Mouse (Mus musculus) layer of hippocampus, adult 11-12 months (tissue): ENCODE measurements around the gene Mdp1.

Experiments
- DNase-seq: peaks from one replicate; pipeline ENCODE4 v3.0.0; 2022; ENCODE audit warnings: low spot score

Mdp1 gene

GRCm38 (mm10) chr14:55643060-55643907 is 17.0 kb downstream of the Mdp1 start, which contains the start of gene Tm9sf1:
TSS of gene Tm9sf1 (minus strand) at chr14:55643806.
- DNase-seq = peak; percentile 85

- no peak for DNase-seq
Observed at GRCm38 (mm10) chr14:55642679-55643059, 17.6 kb downstream of the Mdp1 start.

- no peak for DNase-seq
Observed at GRCm38 (mm10) chr14:55641291-55641690, 19.0 kb downstream of the Mdp1 start.

GRCm38 (mm10) chr14:55640816-55641215 is 19.5 kb downstream of the Mdp1 start:
- no peak for DNase-seq

- DNase-seq = no peak
Observed at GRCm38 (mm10) chr14:55637795-55638194, 22.5 kb downstream of the Mdp1 start, which contains the start of gene Gm49378. TSS of gene Gm49378 (minus strand) at chr14:55637895.

GRCm38 (mm10) chr14:55635523-55636007 is 24.7 kb downstream of the Mdp1 start, which contains the start of gene Ipo4:
TSS of gene Ipo4 (minus strand) at chr14:55635957.
- peak; percentile 90 for DNase-seq

GRCm38 (mm10) chr14:55634874-55635522 is 25.3 kb downstream of the Mdp1 start:
- no peak for DNase-seq

GRCm38 (mm10) chr14:55629312-55629711 is 31.0 kb downstream of the Mdp1 start:
- peak; percentile 66 for DNase-seq

GRCm38 (mm10) chr14:55628077-55628827 is 32.1 kb downstream of the Mdp1 start:
- DNase-seq = no peak

- no peak for DNase-seq
Observed at GRCm38 (mm10) chr14:55618486-55619195, 41.7 kb downstream of the Mdp1 start.

- no peak for DNase-seq
Observed at GRCm38 (mm10) chr14:55617822-55618221, 42.5 kb downstream of the Mdp1 start, which contains the start of gene Rec8. TSS of gene Rec8 (plus strand) at chr14:55618037.

GRCm38 (mm10) chr14:55616844-55617243 is 43.5 kb downstream of the Mdp1 start:
- no peak for DNase-seq

- DNase-seq = no peak
Observed at GRCm38 (mm10) chr14:55615876-55616275, 44.4 kb downstream of the Mdp1 start.

GRCm38 (mm10) chr14:55614565-55615178 is 45.6 kb downstream of the Mdp1 start:
- DNase-seq = no peak

GRCm38 (mm10) chr14:55613346-55613745 is 47.0 kb downstream of the Mdp1 start:
- DNase-seq = no peak

GRCm38 (mm10) chr14:55608339-55608738 is 52.0 kb downstream of the Mdp1 start:
- DNase-seq = no peak
